Mouse (Mus musculus): Measurements from ENCODE around the gene Vhl. TPM values are rescaled to one million over a fixed set of nuclear protein-coding genes. Genes with fewer than 3 reads are reported as not detected.

Vhl gene
- polyA plus RNA-seq, 1 experiment: 66.7 TPM

- Histone ChIP-seq H3K27ac (ENCODE audit: control insufficient read depth, insufficient read depth, low read depth, low read length, poor library complexity) (no peak overlapping the region), H3K4me1 (ENCODE audit: control insufficient read depth, insufficient read depth, low read length) (no peaks in the 10 kb centered on the region), H3K4me3 (replicated peaks; ENCODE audit: control insufficient read depth, low read depth, low read length) (no peak overlapping the region)
- 85% methylated on average over 5 of the region's 5 CpGs for WGBS
- TF ChIP-seq CTCF (IDR thresholded peaks at IDR 0.05; ENCODE audit: control insufficient read depth, insufficient read depth, low read length) (no peak), POLR2A (IDR thresholded peaks at IDR 0.05; ENCODE audit: borderline replicate concordance, control insufficient read depth, low read depth, low read length) (no peak)
These were observed 23.9 kb upstream of the Vhl start for GRCm38 (mm10) chr6:113599833-113600232.

DNA sequence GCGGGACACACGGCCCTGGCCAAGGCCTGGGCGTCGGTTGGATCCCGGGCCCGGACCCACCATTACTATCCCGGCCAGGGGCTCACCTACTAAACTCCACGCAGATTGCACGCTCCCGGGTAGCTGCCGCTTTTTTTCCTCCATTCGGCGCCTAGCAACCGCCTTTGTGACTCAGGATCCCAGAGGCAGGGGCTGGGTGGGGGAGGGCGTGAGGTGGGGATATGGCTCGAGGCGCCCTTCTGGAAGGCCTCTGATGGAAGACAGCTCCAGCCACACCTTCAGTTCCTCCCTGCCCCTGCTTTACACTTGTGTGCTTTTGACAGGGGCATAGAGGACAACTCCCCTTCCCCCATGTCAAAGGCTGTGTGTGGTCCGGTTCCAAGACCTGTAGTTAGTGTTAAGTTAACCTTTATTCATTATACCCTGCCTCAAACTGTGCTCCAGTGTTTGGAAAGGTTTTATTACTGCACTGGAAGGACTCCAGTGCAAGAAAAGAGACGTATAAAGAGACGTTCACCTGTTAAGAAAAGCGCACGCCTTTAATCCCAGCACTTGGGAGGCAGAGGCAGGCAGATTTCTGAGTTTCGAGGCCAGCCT lies 23.1 kb upstream of the Vhl start, which contains the start of gene Fancd2os:
Gene Fancd2os, minus strand, starts transcription at position 173 of the 597 bp plus-strand sequence.
- TF ChIP-seq CTCF (IDR thresholded peaks at IDR 0.05; ENCODE audit: control insufficient read depth, insufficient read depth, low read length) (no peak), POLR2A (IDR thresholded peaks at IDR 0.05; ENCODE audit: borderline replicate concordance, control insufficient read depth, low read depth, low read length) (no peak)
- Histone ChIP-seq H3K4me1 (ENCODE audit: control insufficient read depth, insufficient read depth, low read length) (no peaks in the 10 kb centered on the region), H3K27ac (ENCODE audit: control insufficient read depth, insufficient read depth, low read depth, low read length, poor library complexity) (no peak within 1 kb of the TSS), H3K4me3 (replicated peaks; ENCODE audit: control insufficient read depth, low read depth, low read length) (no peak within 1 kb of the TSS)
- 88% methylated on average over 23 of the region's 23 CpGs for WGBS

DNA sequence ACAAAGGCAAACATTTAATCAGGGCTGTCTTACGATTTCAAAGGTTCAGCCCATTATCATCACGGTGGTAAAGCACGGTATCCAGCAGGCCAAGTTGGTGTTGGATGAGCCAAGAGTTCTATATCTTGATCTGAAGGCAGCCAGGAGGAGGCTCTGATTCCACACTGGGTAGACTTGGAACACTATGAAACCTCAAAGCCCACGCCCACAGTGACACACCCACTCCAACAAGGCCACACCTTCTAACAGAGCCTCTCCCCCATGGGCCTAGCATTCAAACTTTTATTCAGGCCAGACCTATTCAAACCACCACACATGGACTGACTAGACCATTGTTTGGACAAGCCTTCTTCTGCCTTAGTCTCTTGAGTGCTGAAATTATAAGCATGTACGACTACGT lies 20.9 kb upstream of the Vhl start:
- H3K4me1 ChIP-seq (ENCODE audit: control insufficient read depth, insufficient read depth, low read length): peaks cover 1% of the 10 kb centered on the region; the same call in 1 of the 2 replicates
- TF ChIP-seq POLR2A (IDR thresholded peaks at IDR 0.05; ENCODE audit: borderline replicate concordance, control insufficient read depth, low read depth, low read length): no peak
- TF ChIP-seq CTCF (IDR thresholded peaks at IDR 0.05; ENCODE audit: control insufficient read depth, insufficient read depth, low read length): no peak
- H3K27ac ChIP-seq (ENCODE audit: control insufficient read depth, insufficient read depth, low read depth, low read length, poor library complexity): no peak overlapping the region
- 69% methylated on average over 6 of the region's 6 CpGs for WGBS
- H3K4me3 ChIP-seq (replicated peaks; ENCODE audit: control insufficient read depth, low read depth, low read length): no peak overlapping the region

- TF ChIP-seq CTCF (IDR thresholded peaks at IDR 0.05; ENCODE audit: control insufficient read depth, insufficient read depth, low read length): no peak
- no peak for TF ChIP-seq POLR2A (IDR thresholded peaks at IDR 0.05; ENCODE audit: borderline replicate concordance, control insufficient read depth, low read depth, low read length)
- Histone ChIP-seq H3K27ac (ENCODE audit: control insufficient read depth, insufficient read depth, low read depth, low read length, poor library complexity) (peak overlapping the region; percentile 88; the same call in 1 of the 2 replicates), H3K4me1 (ENCODE audit: control insufficient read depth, insufficient read depth, low read length) (peaks cover 1% of the 10 kb centered on the region; the same call in 1 of the 2 replicates), H3K4me3 (replicated peaks; ENCODE audit: control insufficient read depth, low read depth, low read length) (peak overlapping the region; percentile 87)
- WGBS: 63% methylated on average over 12 of the region's 12 CpGs
These were observed 19.8 kb upstream of the Vhl start for GRCm38 (mm10) chr6:113603993-113604392.

- under 1% methylated on average over 65 of the region's 65 CpGs for WGBS
- TF ChIP-seq CTCF (IDR thresholded peaks at IDR 0.05; ENCODE audit: control insufficient read depth, insufficient read depth, low read length) (peak; percentile 49; the same call in 1 of the 2 replicates), POLR2A (IDR thresholded peaks at IDR 0.05; ENCODE audit: borderline replicate concordance, control insufficient read depth, low read depth, low read length) (peak; percentile 65; the same call in 1 of the 2 replicates)
- peak within 1 kb of the TSS; percentile 87 for H3K4me3 ChIP-seq (replicated peaks; ENCODE audit: control insufficient read depth, low read depth, low read length)
- H3K4me1 ChIP-seq (ENCODE audit: control insufficient read depth, insufficient read depth, low read length): peaks cover 1% of the 10 kb centered on the region; the same call in 1 of the 2 replicates
- H3K27ac ChIP-seq (ENCODE audit: control insufficient read depth, insufficient read depth, low read depth, low read length, poor library complexity): peak within 1 kb of the TSS; percentile 88
These were observed 19.1 kb upstream of the Vhl start, which contains the start of gene Brk1 for GRCm38 (mm10) chr6:113604432-113605223. TSS of gene Brk1 (plus strand) at chr6:113604772.

DNA sequence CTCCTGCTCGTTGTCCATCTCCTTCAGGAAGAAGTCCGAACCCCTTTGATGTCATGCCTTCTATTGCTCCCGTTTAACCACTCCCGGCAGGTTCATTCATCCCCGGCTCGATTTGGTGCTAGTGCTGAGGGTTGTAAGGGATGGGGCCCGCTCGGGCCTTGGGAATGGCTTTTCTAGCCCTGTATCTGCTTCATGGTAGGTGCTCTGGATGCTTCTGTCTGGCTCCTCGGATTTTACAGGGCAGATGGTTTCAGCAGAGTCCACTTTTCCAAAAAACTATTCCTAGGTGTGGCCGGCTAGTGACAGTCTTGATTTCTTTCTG lies 18.6 kb upstream of the Vhl start:
- Histone ChIP-seq H3K27ac (ENCODE audit: control insufficient read depth, insufficient read depth, low read depth, low read length, poor library complexity) (peak overlapping the region; percentile 88), H3K4me3 (replicated peaks; ENCODE audit: control insufficient read depth, low read depth, low read length) (peak overlapping the region; percentile 87), H3K4me1 (ENCODE audit: control insufficient read depth, insufficient read depth, low read length) (peaks cover 1% of the 10 kb centered on the region; the same call in 1 of the 2 replicates)
- 2% methylated on average over 10 of the region's 10 CpGs for WGBS
- TF ChIP-seq POLR2A (IDR thresholded peaks at IDR 0.05; ENCODE audit: borderline replicate concordance, control insufficient read depth, low read depth, low read length) (no peak), CTCF (IDR thresholded peaks at IDR 0.05; ENCODE audit: control insufficient read depth, insufficient read depth, low read length) (no peak)

GRCm38 (mm10) chr6:113608871-113609270 lies 14.9 kb upstream of the Vhl start:
- 92% methylated on average over 6 of the region's 6 CpGs for WGBS
- no peak overlapping the region for H3K27ac ChIP-seq (ENCODE audit: control insufficient read depth, insufficient read depth, low read depth, low read length, poor library complexity)
- TF ChIP-seq CTCF (IDR thresholded peaks at IDR 0.05; ENCODE audit: control insufficient read depth, insufficient read depth, low read length) (no peak), POLR2A (IDR thresholded peaks at IDR 0.05; ENCODE audit: borderline replicate concordance, control insufficient read depth, low read depth, low read length) (no peak)
- H3K4me1 ChIP-seq (ENCODE audit: control insufficient read depth, insufficient read depth, low read length): peaks cover 1% of the 10 kb centered on the region; the same call in 1 of the 2 replicates
- no peak overlapping the region for H3K4me3 ChIP-seq (replicated peaks; ENCODE audit: control insufficient read depth, low read depth, low read length)

DNA sequence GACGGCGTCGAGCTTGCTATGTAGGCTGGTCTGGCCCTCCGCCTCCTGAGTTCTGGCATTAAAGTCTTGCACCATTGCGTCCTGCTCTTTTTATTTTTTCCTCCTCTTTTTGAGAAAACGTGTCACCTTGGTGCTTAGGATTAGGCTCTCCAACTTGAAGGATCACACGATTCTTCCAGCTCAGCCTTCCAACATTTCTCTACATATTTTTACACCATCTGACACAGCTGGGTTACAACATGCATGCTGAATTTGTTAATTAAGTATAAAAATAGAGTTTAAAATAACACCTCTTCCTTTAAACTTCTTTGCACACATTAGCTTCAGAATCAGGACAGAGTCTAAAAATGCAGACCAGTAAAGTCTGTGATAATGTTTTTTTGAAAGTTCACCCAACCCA lies 14.5 kb upstream of the Vhl start:
- WGBS: 82% methylated on average over 7 of the region's 7 CpGs
- Histone ChIP-seq H3K4me1 (ENCODE audit: control insufficient read depth, insufficient read depth, low read length) (peaks cover 1% of the 10 kb centered on the region; the same call in 1 of the 2 replicates), H3K27ac (ENCODE audit: control insufficient read depth, insufficient read depth, low read depth, low read length, poor library complexity) (no peak overlapping the region), H3K4me3 (replicated peaks; ENCODE audit: control insufficient read depth, low read depth, low read length) (no peak overlapping the region)
- TF ChIP-seq CTCF (IDR thresholded peaks at IDR 0.05; ENCODE audit: control insufficient read depth, insufficient read depth, low read length): no peak
- no peak for TF ChIP-seq POLR2A (IDR thresholded peaks at IDR 0.05; ENCODE audit: borderline replicate concordance, control insufficient read depth, low read depth, low read length)
